Mouse (Mus musculus) lung, embryonic 16.5 days (tissue): ENCODE measurements around the gene Gm10118. TPM values are rescaled to one million over a fixed set of nuclear protein-coding genes. Genes with fewer than 3 reads are reported as not detected.

Source experiments
- ATAC-seq: fragments of 200-750 bp; cut with Nextera tagmentation; 2 replicates; pipeline ENCODE4 v1.8.0; 2017; ENCODE audit warnings: low read depth, mild to moderate bottlenecking, moderate library complexity
- H3K27ac ChIP-seq: fragments of 300-500 bp; sonication (generic); 2 replicates; pipeline ENCODE4 v1.5.1; 2014; ENCODE audit warnings: mild to moderate bottlenecking, control low read depth, low read length
- H3K27me3 ChIP-seq: fragments of 300-500 bp; sonication (generic); 2 replicates; pipeline ENCODE4 v1.6.1; 2014; ENCODE audit warnings: low read depth, low read length, mixed read lengths; ENCODE audit not compliant: control insufficient read depth, insufficient read depth
- H3K36me3 ChIP-seq: fragments of 300-500 bp; sonication (generic); 2 replicates; pipeline ENCODE4 v1.6.1; 2014; ENCODE audit warnings: low read length; ENCODE audit not compliant: control insufficient read depth, insufficient read depth
- H3K4me1 ChIP-seq: fragments of 300-500 bp; sonication (generic); replicated peaks from 2 replicates; pipeline ENCODE4 v1.6.1; 2014; ENCODE audit warnings: low read length, mixed read lengths; ENCODE audit not compliant: control insufficient read depth, insufficient read depth
- H3K4me2 ChIP-seq: fragments of 300-500 bp; sonication (generic); 2 replicates; pipeline ENCODE4 v1.6.1; 2014; ENCODE audit warnings: low read depth, low read length, control low read depth
- H3K4me3 ChIP-seq: fragments of 300-500 bp; sonication (generic); 2 replicates; pipeline ENCODE4 v1.5.1; 2014; ENCODE audit warnings: mild to moderate bottlenecking, low read length, control low read depth
- H3K9ac ChIP-seq: fragments of 300-500 bp; sonication (generic); 2 replicates; pipeline ENCODE4 v1.6.1; 2014; ENCODE audit warnings: low read length, control low read depth
- H3K9me3 ChIP-seq: fragments of 300-500 bp; sonication (generic); 2 replicates; pipeline ENCODE4 v1.6.1; 2016; ENCODE audit warnings: low read length; ENCODE audit not compliant: control insufficient read depth
- WGBS: fragments of 180-500 bp; shearing (Covaris S2); extraction: QIAGEN DNeasy Blood & Tissue Kit; methylation state at CpG from one replicate; pipeline ENCODE4 v1.1.7; 2014; 5-methylcytosine and 5-hydroxymethylcytosine counted together
- polyA plus RNA-seq: library from polyadenylated mRNA; unstranded; fragments of >200 nt; fragmentation: Nextera tagmentation; extraction: Ambion mirVana; gene quantifications from 2 replicates; pipeline ENCODE4 v1.2.1, GENCODE M21; 2015

The Gm10118 gene
- 0.08 and 0.15 TPM in 2 replicates for polyA plus RNA-seq

GRCm38 (mm10) chr10:63927334-63927733 is at the start of gene Gm10118:
Gene Gm10118, minus strand, starts transcription at chr10:63927434.
- no peak within 1 kb of the TSS for H3K27ac ChIP-seq
- no peak for ATAC-seq
- no peaks in the 10 kb centered on the region for H3K9me3 ChIP-seq
- no peak within 1 kb of the TSS for H3K4me2 ChIP-seq
- H3K4me1 ChIP-seq, result no peaks in the 10 kb centered on the region
- no peaks in the 10 kb centered on the region for H3K36me3 ChIP-seq
- no peak within 1 kb of the TSS for H3K4me3 ChIP-seq
- no peak within 1 kb of the TSS for H3K9ac ChIP-seq
- no peaks in the 10 kb centered on the region for H3K27me3 ChIP-seq

GRCm38 (mm10) chr10:63972300-63972699 is 45.1 kb upstream of the Gm10118 start:
- Histone ChIP-seq H3K9ac (no peak overlapping the region), H3K36me3 (no peaks in the 10 kb centered on the region), H3K4me2 (no peak overlapping the region), H3K4me3 (no peak overlapping the region), H3K27me3 (no peaks in the 10 kb centered on the region), H3K27ac (no peak overlapping the region), H3K9me3 (no peaks in the 10 kb centered on the region), H3K4me1 (0 out of 2 replicates have a peak, but pooled peaks cover 2% of the 10 kb centered on the region)
- 69% methylated on average over 2 of the region's 2 CpGs for WGBS
- peak; percentile 62; the same call in 1 of the 2 replicates for ATAC-seq

- H3K4me1 ChIP-seq, result peaks cover 2% of the 10 kb centered on the region; the same call in 1 of the 2 replicates
- WGBS, result 14% methylated on average over 6 of the region's 7 CpGs
- peak overlapping the region; percentile 65 for H3K27ac ChIP-seq
- H3K9ac ChIP-seq, result no peak overlapping the region
- H3K27me3 ChIP-seq, result no peaks in the 10 kb centered on the region
- no peak overlapping the region for H3K4me3 ChIP-seq
- no peak overlapping the region for H3K4me2 ChIP-seq
- no peaks in the 10 kb centered on the region for H3K36me3 ChIP-seq
- peak; percentile 68 for ATAC-seq
- H3K9me3 ChIP-seq, result no peaks in the 10 kb centered on the region
Observed at GRCm38 (mm10) chr10:63954308-63954930, 27.2 kb upstream of the Gm10118 start.

GRCm38 (mm10) chr10:63951481-63951880 is 24.2 kb upstream of the Gm10118 start:
- no peak overlapping the region for H3K4me3 ChIP-seq
- no peak overlapping the region for H3K27ac ChIP-seq
- H3K36me3 ChIP-seq, result no peaks in the 10 kb centered on the region
- no peak overlapping the region for H3K4me2 ChIP-seq
- peak; percentile 78 for ATAC-seq
- no peaks in the 10 kb centered on the region for H3K9me3 ChIP-seq
- H3K9ac ChIP-seq, result no peak overlapping the region
- no peaks in the 10 kb centered on the region for H3K27me3 ChIP-seq
- 76% methylated on average over 1 of the region's 1 CpGs for WGBS
- peaks cover 2% of the 10 kb centered on the region; the same call in 1 of the 2 replicates for H3K4me1 ChIP-seq

- Histone ChIP-seq H3K36me3 (no peaks in the 10 kb centered on the region), H3K4me2 (no peak overlapping the region), H3K27me3 (no peaks in the 10 kb centered on the region), H3K9me3 (no peaks in the 10 kb centered on the region), H3K27ac (no peak overlapping the region), H3K9ac (no peak overlapping the region), H3K4me1 (peaks cover 2% of the 10 kb centered on the region; the same call in 1 of the 2 replicates), H3K4me3 (no peak overlapping the region)
- 35% methylated on average over 8 of the region's 8 CpGs for WGBS
- ATAC-seq, result peak; percentile 53; the same call in 1 of the 2 replicates
Observed at GRCm38 (mm10) chr10:63950867-63951266, 23.6 kb upstream of the Gm10118 start.

GRCm38 (mm10) chr10:63947266-63947665 is 20.0 kb upstream of the Gm10118 start:
- Histone ChIP-seq H3K4me3 (no peak overlapping the region), H3K9ac (no peak overlapping the region), H3K4me1 (no peaks in the 10 kb centered on the region; the same call in 1 of the 2 replicates), H3K36me3 (no peaks in the 10 kb centered on the region), H3K27me3 (no peaks in the 10 kb centered on the region), H3K9me3 (no peaks in the 10 kb centered on the region), H3K4me2 (no peak overlapping the region), H3K27ac (no peak overlapping the region)
- WGBS, result 77% methylated on average over 4 of the region's 4 CpGs
- no peak for ATAC-seq

GRCm38 (mm10) chr10:63945534-63945933 is 18.3 kb upstream of the Gm10118 start:
- no peak overlapping the region for H3K9ac ChIP-seq
- no peak overlapping the region for H3K4me3 ChIP-seq
- WGBS, result 54% methylated on average over 3 of the region's 3 CpGs
- no peak for ATAC-seq
- H3K36me3 ChIP-seq, result no peaks in the 10 kb centered on the region
- H3K27ac ChIP-seq, result no peak overlapping the region
- no peaks in the 10 kb centered on the region for H3K27me3 ChIP-seq
- H3K9me3 ChIP-seq, result no peaks in the 10 kb centered on the region
- H3K4me1 ChIP-seq, result no peaks in the 10 kb centered on the region
- no peak overlapping the region for H3K4me2 ChIP-seq

- H3K27ac ChIP-seq, result no peak overlapping the region
- 41% methylated on average over 5 of the region's 5 CpGs for WGBS
- H3K9ac ChIP-seq, result no peak overlapping the region
- H3K4me3 ChIP-seq, result no peak overlapping the region
- H3K36me3 ChIP-seq, result no peaks in the 10 kb centered on the region
- no peaks in the 10 kb centered on the region for H3K27me3 ChIP-seq
- H3K4me1 ChIP-seq, result no peaks in the 10 kb centered on the region
- no peak for ATAC-seq
- H3K4me2 ChIP-seq, result no peak overlapping the region
- no peaks in the 10 kb centered on the region for H3K9me3 ChIP-seq
Observed at GRCm38 (mm10) chr10:63933946-63934345, 6.7 kb upstream of the Gm10118 start.

- Histone ChIP-seq H3K4me3 (no peak overlapping the region), H3K27ac (no peak overlapping the region), H3K4me1 (no peaks in the 10 kb centered on the region), H3K9me3 (no peaks in the 10 kb centered on the region), H3K27me3 (no peaks in the 10 kb centered on the region), H3K9ac (no peak overlapping the region), H3K4me2 (no peak overlapping the region), H3K36me3 (no peaks in the 10 kb centered on the region)
- ATAC-seq, result no peak
Observed at GRCm38 (mm10) chr10:63908878-63909277, 18.4 kb downstream of the Gm10118 start.
